Mouse (Mus musculus) skeletal muscle tissue, adult 2 months (tissue): ENCODE measurements at regions not wholly inside any gene's neighbourhood (a gene's known extent, or its start where the extent isn't known, plus 50 kb on each side); places are given as distances from the start of the nearest gene placed in this dataset.

Source experiments
- DNase-seq: peaks from one replicate; pipeline ENCODE4 v3.0.0-alpha.2; 2012; ENCODE audit warnings: low read depth, low spot score

DNA sequence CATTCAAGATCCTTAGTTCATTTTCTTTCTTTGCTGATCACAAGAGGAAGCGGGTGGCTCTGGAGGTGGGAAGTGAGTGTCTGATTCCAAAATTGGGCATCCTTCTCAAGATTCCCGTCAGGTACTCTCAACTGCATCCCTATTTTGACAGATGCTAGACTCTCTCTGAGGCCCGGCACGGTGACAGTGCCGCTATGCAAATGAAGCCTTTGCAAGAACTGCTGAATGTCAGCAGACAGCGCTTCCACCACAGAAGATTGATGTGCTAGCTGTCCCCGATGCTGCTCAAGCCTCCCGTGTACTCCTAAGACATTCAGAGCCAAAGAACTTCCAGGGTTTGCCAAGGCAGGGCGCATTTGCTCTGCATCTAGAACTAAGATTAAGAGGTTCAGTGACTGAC is 50.9 kb upstream of the Cpne4 start:
- DNase-seq = no peak

DNA sequence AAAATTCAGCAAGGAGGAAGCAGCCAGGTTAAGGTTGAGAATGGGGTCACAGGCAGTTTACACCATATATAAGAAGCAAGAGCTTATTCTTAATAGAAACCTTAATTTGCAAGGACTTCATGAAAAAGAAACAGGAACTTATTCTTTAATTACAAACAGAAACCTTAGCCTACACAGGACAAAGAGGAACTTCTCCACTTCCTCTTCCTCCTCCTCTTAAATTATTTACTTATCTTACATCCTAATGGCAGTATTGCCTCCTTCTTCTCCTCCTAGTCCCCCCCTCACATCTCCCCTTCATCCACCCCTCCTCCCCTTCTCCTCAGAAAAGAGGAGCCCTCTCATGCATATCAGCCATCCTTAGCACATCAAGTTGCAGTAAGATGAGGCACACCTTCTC is 56.4 kb upstream of the Cpne4 start:
- DNase-seq = no peak

DNA sequence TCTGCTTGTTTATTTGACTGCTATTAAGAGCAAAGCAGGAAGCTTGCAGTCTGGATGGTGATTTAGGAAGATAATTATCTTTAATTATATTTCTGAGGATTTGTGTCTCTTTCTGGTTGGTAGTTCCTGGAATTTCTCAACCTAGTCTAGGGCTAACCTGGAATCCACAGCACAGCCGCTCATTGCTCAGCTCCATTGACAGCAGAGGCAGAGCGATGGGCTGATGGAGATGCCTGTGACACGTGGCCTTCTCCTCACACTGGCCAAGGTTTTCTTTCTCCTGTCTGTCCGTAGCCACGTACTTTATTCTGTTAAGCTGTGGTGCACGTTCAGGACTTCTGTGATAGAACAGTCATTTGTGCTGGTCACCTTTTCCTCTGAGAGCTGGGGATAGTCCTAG is 57.7 kb upstream of the Cpne4 start:
- DNase-seq = no peak

DNA sequence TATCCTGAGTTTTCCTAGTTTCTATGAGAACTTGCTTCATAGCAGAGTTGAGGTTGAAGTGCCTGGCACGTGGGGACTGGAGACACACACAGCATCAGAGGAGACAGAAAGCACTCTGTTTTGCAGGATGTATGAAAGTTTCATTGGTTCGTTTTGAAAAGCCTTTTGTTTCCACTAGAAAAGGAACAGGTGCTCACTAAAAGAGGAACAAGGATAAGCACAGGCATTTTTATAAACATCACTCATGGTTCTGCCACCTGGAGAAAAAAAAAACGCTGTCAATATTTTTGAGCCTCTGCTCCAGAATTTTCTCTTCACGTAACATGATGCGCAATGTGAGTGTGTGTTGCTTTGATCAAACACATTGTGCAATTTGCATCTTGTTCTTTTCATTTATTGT is 64.6 kb upstream of the Cpne4 start:
- DNase-seq = no peak

DNA sequence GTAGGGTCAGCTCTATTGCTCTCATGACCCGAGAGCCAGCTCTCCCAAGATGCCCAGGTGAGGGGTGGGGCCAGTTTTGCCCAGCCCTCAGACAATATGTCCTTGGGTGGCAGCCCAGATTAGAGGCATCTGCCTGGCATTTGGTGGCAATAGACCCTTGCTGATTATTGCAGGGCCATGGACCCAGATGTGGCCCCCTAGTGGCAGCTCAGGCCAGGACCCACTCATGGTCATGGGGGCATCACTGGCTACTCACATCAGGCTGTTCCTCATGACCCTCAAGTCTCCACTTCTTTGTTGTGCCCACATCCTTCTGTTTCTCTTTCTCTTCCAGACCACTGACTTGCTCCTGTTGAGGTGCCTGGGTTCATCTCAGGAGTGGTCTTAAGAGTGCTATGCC is 66.4 kb upstream of the Cpne4 start:
- DNase-seq = no peak

DNA sequence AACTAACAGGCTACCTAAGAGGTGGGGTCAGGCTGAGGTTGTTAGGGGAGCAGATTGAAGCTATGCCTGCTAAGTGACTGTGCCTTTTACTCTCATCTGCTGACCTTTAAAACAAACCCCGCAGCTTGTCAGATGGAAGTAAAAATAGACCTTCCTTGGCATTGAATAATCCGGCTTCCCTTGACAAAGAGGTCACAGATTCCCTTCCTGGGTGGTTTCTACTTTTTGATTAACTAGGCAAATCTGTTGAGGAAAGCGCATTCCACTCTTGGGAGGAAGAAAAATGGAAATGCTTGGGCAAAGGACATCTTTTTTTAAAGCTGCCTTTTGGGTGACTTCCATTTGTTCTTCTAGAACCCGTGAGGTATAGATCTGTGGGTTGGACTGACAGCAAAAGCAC is 72.3 kb upstream of the Cpne4 start:
- no peak for DNase-seq

DNA sequence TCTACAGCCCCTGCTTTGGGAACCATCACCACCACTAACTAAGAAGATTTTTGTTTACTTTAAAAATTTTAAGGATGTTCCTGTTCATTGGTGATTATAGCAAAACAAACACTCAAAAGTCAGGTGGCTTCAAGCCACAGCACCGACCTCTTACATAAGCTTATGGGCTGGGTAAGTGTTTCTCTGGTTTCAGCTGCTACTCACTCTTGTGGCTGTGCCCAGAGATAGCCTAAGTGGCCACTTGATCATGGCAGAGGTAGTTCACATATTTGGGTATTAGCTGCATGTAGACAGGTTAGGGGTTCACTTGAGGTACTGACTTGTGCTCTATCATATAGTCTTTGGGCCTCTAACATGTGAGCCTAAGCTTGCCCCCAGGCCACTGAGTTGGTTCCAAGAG is 79.8 kb upstream of the Cpne4 start:
- DNase-seq = no peak

DNA sequence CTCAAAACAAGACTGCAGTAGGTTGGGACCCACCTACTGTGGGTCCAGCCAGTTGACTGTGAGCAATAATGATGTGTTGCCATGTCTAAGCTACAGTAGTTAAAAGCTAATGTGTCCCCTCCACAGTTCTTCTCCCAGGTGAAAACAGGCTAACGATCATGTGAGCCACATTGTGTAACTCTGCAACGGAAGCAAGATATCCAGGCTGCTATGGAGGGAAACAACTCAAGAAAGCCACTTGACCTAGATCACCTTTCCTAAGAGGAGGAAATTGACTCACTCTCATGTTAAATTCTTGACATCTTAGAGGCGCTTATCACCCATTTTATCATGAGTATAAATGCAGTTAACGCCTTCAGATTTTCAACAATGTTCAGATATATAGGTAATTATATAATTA is 83.4 kb upstream of the Cpne4 start:
- no peak for DNase-seq

DNA sequence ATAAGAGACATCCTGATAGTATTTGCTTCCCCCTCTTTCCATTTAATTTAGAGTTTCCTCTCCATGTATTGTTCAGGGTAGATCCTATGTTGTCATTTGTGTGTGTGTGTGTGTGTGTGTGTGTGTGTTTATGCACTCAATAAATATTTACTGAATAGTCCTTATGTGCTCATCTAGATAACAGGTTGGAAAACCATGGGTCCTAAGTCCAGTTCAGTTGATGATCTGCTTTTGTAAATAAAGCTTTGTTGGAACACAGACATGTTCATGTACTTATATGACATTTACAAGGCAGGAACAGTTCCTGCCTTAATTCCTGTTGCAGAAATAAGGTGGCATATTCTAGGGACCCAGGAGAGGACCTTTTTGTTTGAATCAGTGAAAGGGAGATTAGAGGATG is 87.0 kb upstream of the Cpne4 start:
- DNase-seq = no peak

DNA sequence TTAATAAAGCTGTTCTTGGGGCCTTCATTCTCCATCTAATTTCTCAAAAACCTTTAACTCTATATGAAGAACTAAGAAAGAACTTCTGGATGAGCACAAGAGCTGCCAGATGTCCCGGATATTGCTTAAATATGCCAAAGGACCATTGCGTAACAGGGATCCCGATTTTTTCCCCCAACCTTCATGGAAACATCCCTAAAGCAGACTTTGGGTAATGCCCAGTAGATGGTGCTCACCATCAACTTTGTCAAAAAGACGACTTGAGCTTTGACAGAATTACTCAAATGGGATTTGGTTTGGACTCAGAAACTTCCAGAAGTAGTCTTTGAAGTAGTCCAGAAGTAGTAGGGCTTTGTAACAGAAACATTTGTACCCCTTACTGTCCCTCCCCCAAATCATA is 89.5 kb upstream of the Cpne4 start:
- no peak for DNase-seq

DNA sequence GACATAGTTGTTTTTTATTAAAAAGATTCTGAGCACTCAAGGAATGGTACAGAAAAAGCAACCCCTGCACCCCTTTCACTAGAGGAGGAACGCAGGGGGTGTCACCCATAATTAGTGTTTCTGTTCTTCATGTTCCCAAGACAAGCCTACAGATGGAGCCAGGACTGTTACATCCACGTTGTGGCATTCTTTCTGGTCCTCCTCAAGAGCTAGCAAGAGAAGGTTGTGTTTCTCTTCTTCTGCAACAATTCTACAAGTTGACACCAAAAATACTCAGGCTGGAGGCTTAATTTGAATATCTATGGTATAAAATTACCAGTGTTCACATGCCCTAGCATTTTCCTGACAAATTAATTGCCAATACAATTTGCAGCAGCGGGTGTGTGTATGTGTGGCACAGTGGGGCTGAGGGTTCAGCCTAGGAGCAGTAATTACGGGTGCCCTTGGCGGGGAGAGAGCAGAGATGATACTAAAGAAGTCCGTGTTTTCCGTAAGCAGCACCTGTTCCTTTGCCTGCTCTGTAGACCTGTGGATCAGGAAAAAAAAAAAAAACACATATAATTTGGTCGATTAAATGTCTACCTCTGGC is 98.4 kb upstream of the Cpne4 start:
- DNase-seq = no peak

DNA sequence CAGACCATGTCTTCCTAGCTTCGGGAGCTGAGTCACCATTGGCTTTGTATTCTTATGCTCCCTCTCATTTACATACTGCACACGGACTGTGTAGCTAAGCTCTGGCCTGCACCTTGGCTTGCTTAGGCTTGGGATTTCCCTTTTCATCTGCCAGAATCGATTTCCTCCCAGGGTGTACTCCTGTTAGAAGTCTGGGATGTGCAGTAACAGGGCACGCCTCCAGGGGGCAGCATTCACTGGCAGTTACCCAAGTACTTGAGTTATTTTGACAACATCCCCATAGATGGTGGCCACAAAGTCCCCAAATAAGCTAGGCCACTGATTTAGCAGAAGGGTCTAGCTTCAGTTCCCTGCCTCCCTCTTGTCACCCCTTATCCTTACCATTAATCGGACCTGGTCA is 102.2 kb upstream of the Cpne4 start:
- no peak for DNase-seq

DNA sequence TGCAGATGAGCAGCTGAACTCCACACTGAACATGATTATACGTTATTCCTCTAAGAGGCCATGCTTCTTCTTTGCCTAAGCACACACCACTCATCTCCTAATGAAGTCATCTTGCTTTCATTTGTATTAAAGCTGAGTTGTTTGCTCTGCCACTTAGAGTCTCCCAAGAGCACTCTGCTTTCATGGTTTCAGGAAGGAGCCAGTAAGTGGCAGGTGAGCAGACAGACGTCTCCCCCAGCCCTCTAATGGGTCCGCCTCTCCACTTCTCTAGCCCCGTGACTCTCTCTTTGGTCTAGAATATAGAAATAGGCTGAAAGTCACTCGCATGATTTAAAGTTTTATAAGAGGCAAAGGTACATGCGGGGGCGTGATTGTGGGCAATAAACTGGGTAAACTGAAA is 103.8 kb upstream of the Cpne4 start:
- DNase-seq = no peak

DNA sequence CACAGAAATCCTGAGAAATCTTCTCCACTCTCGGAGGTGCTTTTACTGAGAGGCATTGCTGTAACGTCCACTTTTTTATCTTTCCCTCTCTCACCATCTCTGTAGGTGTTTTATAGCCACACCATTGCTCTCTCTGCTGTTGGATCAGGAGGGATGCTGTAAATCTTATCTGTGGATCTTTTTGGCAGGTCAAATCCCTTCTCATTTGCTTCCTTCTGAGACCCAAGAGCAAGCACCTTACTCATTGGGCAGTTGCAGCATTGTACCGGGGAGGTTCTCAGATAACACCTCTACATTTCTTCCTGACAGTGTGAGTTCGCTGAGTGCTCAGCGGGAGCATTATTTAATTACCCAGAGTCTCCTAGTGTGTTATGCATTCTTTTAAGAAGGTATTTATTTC is 75.5 kb upstream of the Acpp start:
- DNase-seq = no peak

DNA sequence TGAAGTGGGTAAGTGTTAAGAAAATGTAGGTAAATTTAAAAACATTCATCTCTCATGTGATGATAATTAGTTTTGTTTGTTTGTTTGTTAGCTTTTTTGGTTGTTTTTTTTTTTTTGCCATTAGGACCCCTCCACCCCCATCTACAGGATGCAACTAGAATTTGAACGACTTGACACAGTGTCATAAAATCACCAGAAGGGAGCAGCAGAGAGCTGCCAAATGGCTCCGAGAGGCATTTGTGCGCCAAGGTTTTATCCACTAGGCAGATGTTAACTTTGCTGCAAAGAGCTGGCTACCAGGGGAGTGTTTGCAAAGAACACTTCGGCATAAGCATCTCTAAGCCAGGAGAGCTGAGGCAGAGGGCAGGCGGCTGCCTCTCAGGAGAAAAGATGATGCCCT is 72.7 kb upstream of the Acpp start:
- DNase-seq = no peak

DNA sequence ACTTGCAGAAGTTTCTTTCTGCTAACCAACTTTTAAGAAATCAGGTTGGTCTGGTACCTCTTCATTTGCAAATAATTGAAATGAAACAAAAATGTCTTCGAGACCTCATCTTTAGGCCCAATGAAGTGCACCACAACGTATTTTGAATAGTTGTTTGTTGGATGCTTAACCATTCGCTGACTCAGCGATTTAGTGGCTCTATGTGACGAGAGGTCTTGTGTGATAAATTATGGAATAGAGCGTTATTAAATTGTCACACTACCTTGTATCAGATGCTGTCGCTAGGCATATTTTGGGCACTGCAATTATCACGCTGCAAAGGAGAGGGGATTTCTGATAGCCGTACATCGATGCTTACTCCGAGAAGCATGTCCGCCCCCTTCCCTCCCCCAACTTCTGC is 71.8 kb upstream of the Acpp start:
- DNase-seq = no peak

DNA sequence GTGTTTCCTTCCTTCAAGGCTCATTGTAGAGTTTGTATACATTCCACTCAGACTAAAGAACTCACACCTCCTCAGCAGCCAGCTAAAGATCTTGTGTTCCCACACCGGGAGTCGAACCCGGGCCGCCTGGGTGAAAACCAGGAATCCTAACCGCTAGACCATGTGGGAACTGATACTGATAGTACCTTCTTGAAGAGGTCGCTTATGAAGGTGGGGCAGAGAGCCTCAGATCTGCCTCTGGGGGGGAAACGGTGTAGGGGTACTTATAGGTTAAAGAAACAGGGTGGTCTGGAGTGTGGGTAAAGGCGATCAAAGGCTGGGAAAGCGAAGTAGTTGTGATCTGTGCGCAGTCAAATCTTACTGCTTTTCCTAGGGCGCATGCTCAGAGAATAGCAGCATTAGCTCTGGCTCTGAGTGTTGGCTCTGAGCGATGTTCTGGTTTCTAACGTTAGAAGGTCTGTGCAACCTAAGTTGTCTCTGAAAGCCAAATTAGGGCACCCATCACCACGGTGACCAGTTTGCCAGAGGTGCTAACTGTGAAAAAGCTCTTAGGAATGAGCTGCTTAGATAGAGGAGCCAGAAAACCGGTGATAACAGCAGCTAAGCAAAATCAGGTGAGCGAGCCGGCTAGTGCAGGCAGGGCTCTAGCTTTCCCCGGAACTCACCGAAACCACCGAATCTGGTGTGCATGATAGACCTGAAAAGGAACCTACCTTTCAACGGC is 71.2 kb upstream of the Acpp start:
- DNase-seq = no peak

DNA sequence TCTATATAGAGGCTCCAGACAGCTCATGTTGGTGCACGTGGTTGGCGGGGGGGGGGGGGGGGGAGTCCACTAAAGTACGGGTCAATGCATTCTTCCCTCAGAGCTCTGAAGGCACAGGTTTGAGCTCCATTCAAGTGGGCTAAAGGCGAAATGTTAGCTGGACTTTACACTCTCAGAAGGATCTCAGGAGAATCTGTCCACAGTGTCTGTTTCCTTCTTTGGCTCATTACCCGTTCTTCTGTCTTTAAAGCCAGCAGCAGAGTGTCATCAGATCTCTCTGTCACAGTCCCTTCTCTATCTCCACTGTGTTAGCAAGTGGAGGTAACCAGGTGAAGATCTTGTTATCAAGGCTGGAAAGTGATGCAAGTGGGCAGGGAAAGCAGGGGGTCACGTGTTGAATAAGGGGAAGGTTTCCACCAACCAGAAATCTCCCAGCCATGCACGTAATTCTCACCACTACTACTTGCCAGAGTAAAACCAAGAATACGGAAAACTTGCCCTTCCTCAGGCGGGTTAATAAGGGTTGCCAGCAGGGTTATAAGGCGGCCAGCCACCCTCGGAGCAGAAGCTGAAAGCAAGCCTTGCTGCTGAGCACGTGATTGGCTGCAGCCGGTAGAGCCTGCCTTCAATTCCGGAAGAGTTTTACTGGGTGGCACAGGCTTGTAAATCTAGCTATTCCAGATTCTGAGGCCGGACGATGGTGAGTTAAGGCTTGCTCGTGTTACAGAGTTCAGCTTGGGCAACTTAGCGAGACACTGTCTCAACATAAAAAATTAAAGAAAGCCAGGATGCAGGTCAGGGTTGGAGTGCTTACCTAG is 70.2 kb upstream of the Acpp start:
- peak; percentile 4 for DNase-seq

DNA sequence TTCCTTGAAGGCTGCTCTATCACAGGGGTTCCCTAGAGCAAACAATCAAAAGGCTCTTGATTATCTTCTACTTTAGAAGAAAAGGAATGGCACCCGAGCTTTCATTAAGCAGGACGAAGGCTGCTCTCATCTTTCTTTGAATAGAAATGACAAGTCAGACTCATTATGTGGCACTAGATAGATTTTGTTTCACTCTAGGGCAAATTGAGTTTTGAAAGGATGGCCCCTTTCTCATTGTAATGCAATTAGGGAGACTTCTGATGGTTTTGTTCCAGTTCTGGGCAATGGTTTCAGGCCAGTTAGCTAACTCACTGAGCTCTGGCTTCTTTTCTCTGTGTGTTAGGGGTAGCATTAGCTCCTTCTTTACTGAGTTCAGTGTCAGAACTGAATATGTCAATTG is 69.5 kb upstream of the Acpp start:
- DNase-seq = no peak

DNA sequence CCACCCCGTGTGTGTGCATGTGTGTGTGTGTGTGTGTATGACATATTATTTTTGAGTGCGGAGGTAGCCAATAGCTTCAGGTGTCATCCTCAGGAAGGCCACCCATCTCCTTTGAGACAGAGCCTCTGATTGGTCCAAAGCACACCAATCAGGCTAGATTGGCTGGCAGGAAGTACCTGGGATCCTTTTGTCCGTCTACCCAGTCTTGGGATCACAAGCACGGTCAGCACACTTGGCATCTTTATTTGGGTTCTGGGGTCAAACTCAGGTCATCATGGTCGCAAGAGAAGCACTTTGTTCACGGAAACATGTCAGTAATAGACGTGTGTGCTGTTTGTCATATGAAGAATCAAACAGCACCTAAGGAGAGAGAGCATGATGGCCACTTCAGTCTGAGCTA is 68.9 kb upstream of the Acpp start:
- DNase-seq = no peak

DNA sequence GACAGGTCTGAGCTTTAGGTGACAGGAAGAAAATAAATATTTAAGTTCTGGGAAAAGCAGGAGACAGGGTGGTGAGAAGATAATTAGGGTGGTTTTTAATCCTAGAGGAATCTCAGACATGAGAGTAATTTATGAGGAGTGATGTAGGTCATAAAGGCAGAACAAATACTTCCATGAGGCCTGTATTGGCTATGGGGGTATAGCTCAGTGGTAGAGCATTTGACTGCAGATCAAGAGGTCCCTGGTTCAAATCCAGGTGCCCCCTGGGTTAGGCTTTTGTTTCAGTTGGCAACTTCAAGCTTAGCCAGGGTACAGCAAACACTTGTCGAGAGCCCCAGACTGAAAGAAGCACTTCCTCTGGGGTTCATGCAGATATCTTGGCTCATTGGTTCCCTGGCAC is 66.3 kb upstream of the Acpp start:
- DNase-seq = no peak

DNA sequence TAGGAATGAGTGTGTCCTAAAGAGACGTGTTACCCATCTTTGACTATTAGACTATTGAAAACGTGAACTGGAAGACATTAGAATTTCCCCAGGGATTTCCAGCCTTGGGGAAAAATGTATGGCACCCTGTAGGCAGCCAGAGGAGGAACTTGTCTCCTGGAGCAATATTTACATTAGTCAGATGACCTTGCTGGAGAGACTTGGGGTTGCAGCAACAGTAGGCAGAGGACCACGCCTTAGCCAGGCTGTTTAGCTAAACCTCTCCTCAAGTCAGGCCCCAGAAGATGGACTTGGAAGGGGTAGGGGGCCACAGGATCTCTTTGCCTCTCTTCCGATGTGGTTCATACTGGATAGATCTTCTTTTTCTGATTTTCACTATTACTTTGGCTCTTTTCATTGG is 64.1 kb upstream of the Acpp start:
- no peak for DNase-seq

DNA sequence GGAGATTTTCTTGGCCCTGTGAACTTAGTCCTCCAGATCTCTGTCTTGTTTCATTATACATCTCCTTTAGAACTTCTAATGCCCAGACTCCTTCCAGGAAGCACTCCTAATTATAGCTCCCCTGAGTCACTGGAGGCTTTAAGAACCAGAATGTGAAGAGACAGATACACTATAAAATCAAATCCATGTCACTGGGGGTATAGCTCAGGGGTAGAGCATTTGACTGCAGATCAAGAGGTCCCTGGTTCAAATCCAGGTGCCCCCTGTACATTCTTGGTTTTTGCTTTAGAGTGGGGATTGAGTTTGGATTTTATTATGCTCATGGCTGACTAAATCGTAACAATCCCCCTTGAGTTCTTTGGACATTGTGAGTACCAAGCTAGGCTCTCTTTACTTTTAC is 62.4 kb upstream of the Acpp start:
- no peak for DNase-seq
